Comparison of ENCODE assay signal across 33 mouse cellular contexts in genomic region chr1:185298496-185298895, GRCm38 (mm10). TPM values are rescaled to one million over a fixed set of nuclear protein-coding genes. Genes with fewer than 3 reads are reported as not detected.
DNase-seq lines count a peak whose midpoint lies in the region; ATAC-seq lines count a peak whose summit lies in the region.
"Had no signal": no experiment of that assay in that cellular context is flagged by ENCODE, and none has a peak within 500 bp of the region (broad histone marks: within the 10 kb centered on the region; RNA-seq: fewer than 3 reads in every experiment).

No protein-coding gene starts in this region.

- H3K4me3 ChIP-seq in kidney, embryonic 14.5 days (ENCODE audit: low read length) = no peak overlapping the region
- H3K4me3 ChIP-seq: embryonic facial prominence, embryonic 12.5 days; heart, embryonic 15.5 days; hindbrain, embryonic 13.5 days; kidney, embryonic 15.5 days; layer of hippocampus, adult 2 months; left cerebral cortex, adult 2 months; limb, embryonic 13.5 days; liver, embryonic 13.5 days; megakaryocyte, embryonic 14.5 days; midbrain, embryonic 12.5 days; myocyte; neural tube, embryonic 12.5 days had no signal

- no peak overlapping the region for H3K9ac ChIP-seq in kidney, embryonic 14.5 days (ENCODE audit: low read depth, low read length)
- H3K9ac ChIP-seq: embryonic facial prominence, embryonic 12.5 days; heart, embryonic 15.5 days; hindbrain, embryonic 13.5 days; kidney, embryonic 15.5 days; limb, embryonic 13.5 days; liver, embryonic 13.5 days; midbrain, embryonic 12.5 days; neural tube, embryonic 12.5 days had no signal

- intact Hi-C loops in heart, postnatal 14 days (cut with DNase I) = no loop called here

- H3K36me3 ChIP-seq in kidney, embryonic 14.5 days (ENCODE audit: control insufficient read depth, insufficient read depth, low read length) = peaks cover 48% of the 10 kb centered on the region

- no peaks in the 10 kb centered on the region for H3K4me1 ChIP-seq in kidney, embryonic 14.5 days (ENCODE audit: control insufficient read depth, insufficient read depth, low read length)
- H3K4me1 ChIP-seq: embryonic facial prominence, embryonic 12.5 days; heart, embryonic 15.5 days; hindbrain, embryonic 13.5 days; kidney, embryonic 15.5 days; limb, embryonic 13.5 days; liver, embryonic 13.5 days; megakaryocyte, embryonic 14.5 days; midbrain, embryonic 12.5 days; neural tube, embryonic 12.5 days had no signal

- H3K27me3 ChIP-seq in kidney, embryonic 14.5 days (ENCODE audit: control insufficient read depth, insufficient read depth, low read length) = no peaks in the 10 kb centered on the region
- H3K27me3 ChIP-seq: embryonic facial prominence, embryonic 12.5 days; heart, embryonic 15.5 days; hindbrain, embryonic 13.5 days; kidney, embryonic 15.5 days; limb, embryonic 13.5 days; liver, embryonic 13.5 days; megakaryocyte, embryonic 14.5 days; midbrain, embryonic 12.5 days; neural tube, embryonic 12.5 days had no signal

- no peak for ATAC-seq in kidney, embryonic 14.5 days (ENCODE audit: low FRiP score, low TSS enrichment)
- ATAC-seq in activated CD4-positive, CD25-positive, alpha-beta regulatory T cell, adult 4 months = no peak
- ATAC-seq: forebrain, embryonic 14.5 days; intestine, embryonic 16.5 days; lung, postnatal 0 days had no signal

- no peaks in the 10 kb centered on the region for H3K9me3 ChIP-seq in kidney, embryonic 14.5 days (ENCODE audit: control insufficient read depth, low read length)
- H3K9me3 ChIP-seq: embryonic facial prominence, embryonic 12.5 days; heart, embryonic 15.5 days; hindbrain, embryonic 13.5 days; kidney, embryonic 15.5 days; limb, embryonic 13.5 days; liver, embryonic 13.5 days; megakaryocyte, embryonic 14.5 days; midbrain, embryonic 12.5 days; neural tube, embryonic 12.5 days had no signal

- no peak overlapping the region for H3K4me2 ChIP-seq in kidney, embryonic 14.5 days (replicated peaks; ENCODE audit: low read depth, low read length)
- H3K4me2 ChIP-seq: embryonic facial prominence, embryonic 12.5 days; heart, embryonic 15.5 days; hindbrain, embryonic 13.5 days; kidney, embryonic 15.5 days; limb, embryonic 13.5 days; liver, embryonic 13.5 days; midbrain, embryonic 12.5 days; neural tube, embryonic 12.5 days had no signal

- peak; percentile 61 for DNase-seq in adrenal gland, postnatal 14 days
- DNase-seq in adrenal gland, adult 8-10 months = no peak
- DNase-seq in heart, adult 11 months = peak; percentile 92
- no peak for DNase-seq in heart, postnatal 14 days
- DNase-seq in kidney, adult 11 months = peak; percentile 18
- peak; percentile 90 for DNase-seq in adipocyte (ENCODE audit: low spot score)
- DNase-seq: cerebellum, adult 11 months; cerebellum, adult 9-10 months; cerebellum, postnatal 36 days; heart, postnatal 36 days; kidney, postnatal 36 days; liver, embryonic 13.5 days; lung, adult 18-20 months; lung, postnatal 4 days; right cerebral cortex, adult 18-20 months; thymus, postnatal 4 days had no signal

- H3K27ac ChIP-seq in kidney, embryonic 14.5 days (ENCODE audit: low read depth, low read length) = no peak overlapping the region
- H3K27ac ChIP-seq: embryonic facial prominence, embryonic 12.5 days; heart, embryonic 15.5 days; hindbrain, embryonic 13.5 days; kidney, embryonic 15.5 days; layer of hippocampus, adult 2 months; left cerebral cortex, adult 2 months; limb, embryonic 13.5 days; liver, embryonic 13.5 days; midbrain, embryonic 12.5 days; neural tube, embryonic 12.5 days; stomach, postnatal 0 days had no signal

- 89% methylated on average over 8 of the region's 8 CpGs for WGBS in kidney, embryonic 14.5 days

RNA-seq across cellular contexts. Expression of gene Iars2, which starts 30.7 kb away (rescaled TPM):
- total RNA-seq in adrenal gland, postnatal 14 days (2021) = 97.7 and 99.4 TPM in 2 replicates
- total RNA-seq in adrenal gland, adult 8-10 months (2022) = 100 to 1,000 TPM in 1 of 4 experiments, 10 to 100 TPM in 3; 83.5 to 101 (median 93.1) TPM
- total RNA-seq in heart, postnatal 14 days (2021) = 10 to 100 TPM; 68.3 to 69.7 TPM
- polyA plus RNA-seq in kidney, embryonic 14.5 days (2014; fragmentation: Nextera tagmentation; extraction: Ambion mirVana) = 17.0 and 35.4 TPM in 2 replicates
- polyA plus RNA-seq in activated CD4-positive, CD25-positive, alpha-beta regulatory T cell, adult 4 months (2017; shearing (Covaris generic)) = 10 to 100 TPM in 1 of 2 experiments, 1 to 10 TPM in 1; 8.7 to 12.1 TPM

RNA-seq across cellular contexts. Expression of gene Bpnt1, which starts 33.5 kb away (rescaled TPM):
- 75.1 and 87.3 TPM in 2 replicates for total RNA-seq in adrenal gland, postnatal 14 days (2021)
- total RNA-seq in adrenal gland, adult 8-10 months (2022) = 100 to 1,000 TPM in 2 of 4 experiments, 10 to 100 TPM in 2; 85.5 to 138 (median 102) TPM
- 10 to 100 TPM; 25.4 to 28.9 TPM for total RNA-seq in heart, postnatal 14 days (2021)
- 18.2 and 31.6 TPM in 2 replicates for polyA plus RNA-seq in kidney, embryonic 14.5 days (2014; fragmentation: Nextera tagmentation; extraction: Ambion mirVana)
- polyA plus RNA-seq in activated CD4-positive, CD25-positive, alpha-beta regulatory T cell, adult 4 months (2017; shearing (Covaris generic)) = 10 to 100 TPM; 15.7 to 16.7 TPM

Comparison
In these comparisons a context has a peak if more than half of its experiments do, and no peak if none do; other contexts are left out.
1. DNase-seq: peak in adrenal gland, postnatal 14 days (single experiment), heart, adult 11 months (single experiment), kidney, adult 11 months (single experiment) and adipocyte (single experiment); none in adrenal gland, adult 8-10 months (single experiment) and heart, postnatal 14 days (0 of 2).